Mouse (Mus musculus): ENCODE measurements around the gene Cat.

The Cat gene

DNA sequence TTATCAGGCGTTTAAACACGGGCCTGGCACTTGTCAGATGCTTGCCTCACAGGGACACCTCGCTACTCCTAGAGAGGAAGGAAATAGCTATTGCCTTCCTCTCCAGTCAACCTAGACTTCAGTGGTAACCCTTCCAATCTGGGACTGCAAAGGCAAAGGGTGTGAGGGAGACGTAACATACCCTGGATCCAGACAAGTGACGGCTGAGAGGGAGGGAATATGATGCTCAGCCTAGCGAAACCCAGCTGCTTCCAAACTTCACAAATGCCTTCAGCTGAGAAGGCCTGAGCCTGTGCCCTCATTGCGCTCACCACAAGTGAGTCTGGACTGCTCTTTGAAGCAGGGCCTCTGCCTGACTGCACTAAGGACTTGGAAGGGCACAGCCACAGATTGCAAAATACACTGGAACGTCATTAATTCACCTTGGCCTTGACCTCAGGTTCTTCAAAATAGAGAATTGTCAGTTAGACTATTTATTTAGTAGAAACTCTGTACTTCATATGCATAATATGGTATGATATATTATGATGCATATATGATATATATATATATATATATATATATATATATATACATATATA lies 52.2 kb downstream of the Cat start:
- no peak for DNase-seq

DNA sequence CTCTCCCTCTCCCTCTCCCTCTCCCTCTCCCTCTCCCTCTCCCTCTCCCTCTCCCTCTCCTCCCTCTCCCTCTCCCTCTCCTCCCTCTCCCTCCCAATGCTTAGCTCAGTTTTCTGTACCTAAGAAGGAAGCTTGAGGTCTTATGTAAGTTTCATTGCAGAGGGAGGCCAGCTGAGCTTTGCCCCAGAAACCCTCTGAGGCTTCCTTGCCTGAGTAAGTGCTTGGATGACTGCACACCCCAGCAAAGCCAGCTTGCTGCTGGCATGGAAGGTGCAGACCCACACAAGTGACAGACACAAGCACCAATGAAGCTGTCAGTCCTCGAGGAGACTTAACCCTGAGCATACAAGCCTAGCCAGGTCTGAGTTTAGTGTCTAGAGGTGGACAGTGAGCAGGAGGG lies 54.2 kb downstream of the Cat start:
- peak; percentile 24 for DNase-seq

DNA sequence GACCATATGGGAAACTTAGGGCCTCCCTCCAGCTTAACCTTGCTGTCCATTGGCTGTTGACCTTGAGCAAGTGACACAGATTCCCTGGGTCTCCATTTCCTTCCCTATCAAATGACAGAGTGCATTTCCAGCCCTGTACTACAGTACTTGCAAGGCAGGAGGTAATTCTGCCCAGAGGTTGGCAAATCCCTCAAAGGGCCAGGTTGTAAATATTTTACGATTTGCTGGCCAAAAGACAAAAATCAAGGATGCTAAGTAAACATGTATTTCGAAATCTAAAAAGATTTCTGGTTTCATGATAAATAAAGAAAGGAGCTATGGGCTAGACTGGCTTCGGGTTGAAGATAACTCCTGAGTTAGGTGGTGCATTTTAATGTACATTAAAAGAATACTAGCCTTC lies 56.6 kb downstream of the Cat start:
- no peak for DNase-seq

DNA sequence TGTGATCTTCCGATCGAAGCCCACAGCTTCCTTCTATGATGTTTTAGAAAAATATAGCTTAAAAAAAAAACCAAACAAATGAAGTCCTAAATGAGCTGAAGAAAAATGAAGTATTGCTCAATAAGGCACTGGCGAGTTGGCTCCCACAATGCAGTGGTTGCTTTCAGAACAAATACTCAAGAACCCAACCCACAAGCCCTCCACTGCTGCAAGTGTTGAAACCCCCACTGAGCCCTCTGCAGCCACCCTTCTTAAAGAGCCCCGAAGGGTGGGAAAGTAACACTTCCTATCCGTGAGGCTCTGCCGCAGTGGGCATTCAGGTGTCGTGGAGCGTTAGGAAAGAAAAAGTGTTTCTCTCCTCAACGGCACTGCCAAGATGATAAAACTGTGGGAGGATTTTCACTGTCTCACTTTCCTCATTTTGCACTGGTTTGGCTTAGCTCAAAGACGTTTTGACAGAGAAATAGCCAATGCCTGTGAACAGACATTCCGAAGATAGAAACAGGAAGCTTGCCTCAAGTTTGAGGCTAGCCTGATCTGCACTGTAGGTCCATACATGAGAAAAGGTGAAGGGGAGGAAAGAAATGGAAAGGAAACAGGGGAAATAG lies 59.4 kb downstream of the Cat start:
- no peak for DNase-seq

DNA sequence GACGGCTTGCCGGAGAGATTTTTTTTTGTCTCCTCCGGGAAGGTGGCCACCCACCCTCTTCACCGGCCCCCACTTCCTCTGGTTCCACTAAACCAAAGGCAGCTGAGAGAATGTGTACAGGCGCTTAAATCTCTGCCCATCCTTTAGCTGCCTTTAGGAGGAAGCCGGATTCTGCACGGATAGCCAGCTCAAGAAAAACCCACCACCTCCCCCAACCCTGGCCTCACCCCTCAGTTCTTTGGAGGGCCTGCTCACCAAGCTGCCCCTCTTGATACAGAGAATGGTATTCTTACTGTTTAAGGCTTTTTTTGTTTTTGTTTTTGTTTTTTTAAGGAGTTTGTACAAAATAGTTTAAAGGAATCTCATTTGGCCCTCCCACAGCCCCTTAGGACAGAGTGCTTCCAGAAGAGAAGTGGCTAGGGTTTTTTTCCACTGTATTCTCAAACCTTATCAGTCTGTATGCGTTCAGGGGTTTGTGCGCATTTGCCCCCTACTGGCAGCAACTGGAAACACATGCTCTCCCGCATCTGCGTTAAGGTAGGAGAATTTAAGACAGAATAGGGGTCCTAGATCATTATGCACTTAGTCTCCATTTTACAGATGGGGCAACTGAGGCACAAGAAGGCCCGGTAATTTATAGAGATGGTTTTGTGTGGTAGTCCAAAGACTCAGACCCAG lies 60.5 kb downstream of the Cat start:
- peak; percentile 73 for DNase-seq

DNA sequence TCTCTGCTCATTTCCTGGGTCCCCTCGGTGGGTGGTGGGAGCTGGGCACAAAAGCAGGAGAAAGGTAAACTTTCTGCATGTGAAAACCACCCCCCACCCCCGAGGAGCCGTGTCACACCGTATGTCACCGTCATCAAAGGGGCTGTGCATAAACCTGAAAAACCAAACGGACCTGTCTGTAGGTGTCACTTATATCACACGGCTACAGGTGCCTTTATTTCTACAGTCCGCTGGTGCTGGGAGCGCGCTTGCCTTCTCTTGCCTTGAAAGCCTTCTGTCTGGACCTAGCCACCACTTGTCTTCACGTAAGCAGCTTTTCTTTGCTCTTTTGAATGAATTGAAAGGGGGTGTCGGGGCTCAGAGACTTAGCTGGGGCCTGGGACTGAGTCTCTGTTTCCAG lies 61.1 kb downstream of the Cat start:
- DNase-seq: no peak

DNA sequence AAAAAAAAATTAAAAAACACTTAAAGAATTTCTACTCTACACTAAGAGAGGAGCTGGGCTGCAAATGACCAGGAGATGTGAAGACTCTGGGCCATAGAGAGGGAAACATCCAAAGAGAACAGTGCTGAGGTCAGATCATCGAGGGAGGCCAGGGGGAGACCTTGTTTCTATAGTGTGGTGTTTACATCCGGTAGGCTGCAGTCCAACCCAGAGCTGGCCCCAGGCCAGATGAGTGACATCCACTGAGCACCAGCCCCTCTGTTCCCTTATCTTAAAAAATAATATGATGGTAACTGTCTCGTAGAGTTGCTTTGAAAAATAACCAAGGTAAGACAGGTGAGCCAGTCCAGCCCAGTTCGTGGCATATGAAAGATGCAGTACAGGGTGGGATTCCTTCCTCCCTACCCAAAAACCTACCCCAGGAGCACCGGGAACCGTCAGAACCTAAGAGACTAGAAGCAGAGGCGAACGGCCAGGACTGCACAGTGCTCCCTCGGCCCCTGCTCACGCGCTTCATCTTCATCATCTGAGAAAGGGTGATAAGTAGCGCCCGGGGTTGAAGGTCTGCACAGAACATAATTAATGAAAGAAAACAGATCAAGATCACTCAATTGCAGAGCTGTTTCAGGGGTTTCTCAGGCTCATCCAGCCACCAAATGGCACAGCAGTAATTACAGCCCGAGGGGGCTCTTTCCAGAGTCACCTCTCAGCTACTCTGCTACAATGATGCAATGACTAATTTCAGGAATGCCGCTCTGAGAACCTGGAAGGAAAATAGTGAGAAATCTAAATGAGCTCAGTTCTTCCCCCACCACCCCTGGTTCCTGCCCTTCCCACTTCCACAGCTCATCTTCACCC lies 64.1 kb downstream of the Cat start:
- no peak for DNase-seq

DNA sequence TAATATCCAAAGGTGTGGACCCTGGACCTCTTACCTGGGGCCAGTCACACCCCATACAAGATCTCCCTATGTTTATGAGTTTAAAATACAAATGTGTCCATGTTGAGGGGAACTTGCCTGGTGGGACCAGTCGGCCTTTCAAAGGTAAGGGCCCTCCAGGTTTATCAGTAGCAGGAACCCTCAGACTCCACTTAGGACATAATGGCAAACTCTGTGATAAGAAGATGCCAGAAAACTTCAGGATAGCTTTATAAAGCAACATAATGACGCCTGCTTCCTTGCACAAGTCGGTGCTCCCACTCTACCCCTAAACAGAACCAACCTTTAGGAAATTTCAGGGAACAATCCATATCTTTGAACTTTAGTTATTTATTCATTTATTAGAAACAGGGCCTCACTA lies 69.2 kb downstream of the Cat start:
- DNase-seq: no peak

DNA sequence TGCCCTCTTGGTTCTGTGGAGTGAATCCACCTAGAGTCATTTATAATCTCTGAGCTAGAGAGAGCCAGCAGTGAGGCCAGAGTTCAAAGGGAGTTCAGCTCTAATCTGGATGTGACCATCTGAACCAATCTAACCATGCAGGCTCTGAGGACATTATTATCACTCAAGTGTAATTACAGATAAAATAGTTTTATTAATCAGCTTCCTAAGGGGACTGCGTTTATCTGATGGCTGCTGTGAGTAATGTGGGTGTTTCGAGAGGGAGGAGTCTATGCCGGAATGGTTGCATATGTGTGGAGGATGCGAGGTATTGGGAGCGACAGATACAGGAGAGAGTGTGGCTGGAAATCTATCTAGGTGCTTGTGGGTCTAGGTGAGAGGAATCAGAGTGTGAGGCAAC lies 71.6 kb downstream of the Cat start:
- DNase-seq: no peak

DNA sequence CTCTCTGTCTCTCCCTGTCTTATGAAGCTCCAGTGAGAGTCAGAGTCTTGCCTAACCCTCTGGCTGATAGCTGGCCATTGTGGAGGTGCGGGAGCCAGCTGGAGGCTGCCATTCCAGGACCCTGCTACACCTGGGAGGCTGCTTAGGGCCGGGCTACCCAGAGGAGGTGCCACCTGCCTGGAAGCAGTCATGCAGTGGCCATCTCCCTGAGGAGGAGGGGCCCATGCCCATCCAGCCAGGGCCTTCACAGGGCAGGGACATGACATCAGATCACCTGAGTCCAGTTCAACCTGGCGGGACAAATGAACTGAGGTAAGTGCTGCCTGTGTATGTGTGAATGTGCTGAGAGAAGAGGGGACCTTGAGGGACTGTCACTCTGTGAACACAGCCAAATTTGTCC lies 73.1 kb downstream of the Cat start:
- no peak for DNase-seq

DNA sequence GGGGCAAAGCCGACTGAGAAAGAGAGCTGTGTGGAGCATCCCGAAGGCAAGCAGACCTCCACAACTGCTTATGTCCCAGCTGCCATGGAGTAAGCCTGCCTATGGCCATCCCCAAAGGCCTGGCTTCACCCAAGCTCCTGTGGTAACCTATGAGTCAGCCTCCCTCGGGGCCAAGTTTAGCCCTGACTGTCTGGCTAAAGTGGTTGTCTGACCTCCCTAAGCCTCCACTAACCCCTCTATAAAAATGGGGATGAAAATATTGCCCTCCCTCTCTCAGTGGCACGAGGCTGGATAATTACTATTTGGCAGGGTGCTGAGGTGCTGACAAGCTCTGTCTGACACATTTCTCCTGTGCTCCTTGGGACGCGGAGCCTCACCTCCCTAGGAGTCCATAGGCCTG lies 73.6 kb downstream of the Cat start, which contains the start of gene Elf5:
Elf5 (plus strand) TSS at position 341 of the 400 bp plus-strand sequence.
- DNase-seq: no peak

DNA sequence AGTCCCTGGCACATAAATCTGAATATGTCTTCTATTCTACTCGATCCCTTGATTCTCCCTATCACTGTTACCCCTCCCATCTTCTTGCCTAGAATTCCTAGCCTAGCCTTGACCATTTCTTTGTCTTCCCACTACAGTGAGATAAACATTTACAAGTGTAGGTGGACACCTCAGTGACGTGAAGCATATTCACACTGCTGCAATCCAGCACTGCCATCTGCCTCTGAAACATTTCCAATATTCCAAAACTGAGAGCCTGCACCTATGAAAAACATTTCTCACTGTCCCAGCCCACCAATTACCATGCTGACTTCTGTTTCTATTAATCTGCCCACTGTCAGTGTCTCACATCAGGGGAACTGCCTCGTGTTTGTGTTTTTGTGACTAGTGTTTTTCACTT lies 78.7 kb downstream of the Cat start:
- no peak for DNase-seq

Data from kidney, adult 18-20 months (tissue).